Mouse (Mus musculus): Measurements from ENCODE around the gene Omp.

GRCm38 (mm10) chr7:98104481-98105435 lies 40.5 kb downstream of the Omp start:
- TF ChIP-seq TAL1 (IDR thresholded peaks at IDR 0.05; ENCODE audit: low read length) (no peak), GATA1 (IDR thresholded peaks at IDR 0.05; ENCODE audit: low read length) (no peak)
